Mouse (Mus musculus) midbrain, embryonic 13.5 days (tissue): ENCODE data around the gene Parp16. TPM values are rescaled to one million over a fixed set of nuclear protein-coding genes. Genes with fewer than 3 reads are reported as not detected.

Experiments
- ATAC-seq: fragments of 200-750 bp; cut with Nextera tagmentation; 2 replicates; pipeline ENCODE4 v1.8.0; 2017; ENCODE audit warnings: mild to moderate bottlenecking, moderate TSS enrichment, moderate library complexity
- H3K27ac ChIP-seq: fragments of 300-500 bp; sonication (generic); 2 replicates; pipeline ENCODE4 v1.5.1; 2015; ENCODE audit warnings: inconsistent platforms, mild to moderate bottlenecking, moderate library complexity
- H3K27me3 ChIP-seq: fragments of 300-500 bp; sonication (generic); 2 replicates; pipeline ENCODE4 v1.6.1; 2015; ENCODE audit warnings: mild to moderate bottlenecking, inconsistent platforms
- H3K36me3 ChIP-seq: fragments of 300-500 bp; sonication (generic); 2 replicates; pipeline ENCODE4 v1.6.1; 2015; ENCODE audit warnings: mild to moderate bottlenecking, inconsistent platforms
- H3K4me1 ChIP-seq: fragments of 300-500 bp; sonication (generic); replicated peaks from 2 replicates; pipeline ENCODE4 v1.6.1; 2015; ENCODE audit warnings: inconsistent platforms
- H3K4me2 ChIP-seq: fragments of 300-500 bp; sonication (generic); replicated peaks from 2 replicates; pipeline ENCODE4 v1.6.1; 2015; ENCODE audit warnings: moderate library complexity, mild to moderate bottlenecking, inconsistent platforms
- H3K4me3 ChIP-seq: fragments of 300-500 bp; sonication (generic); replicated peaks from 2 replicates; pipeline ENCODE4 v1.5.1; 2015; ENCODE audit warnings: mild to moderate bottlenecking, inconsistent platforms
- H3K9ac ChIP-seq: fragments of 300-500 bp; sonication (generic); replicated peaks from 2 replicates; pipeline ENCODE4 v1.6.1; 2015; ENCODE audit warnings: mild to moderate bottlenecking, inconsistent platforms
- H3K9me3 ChIP-seq: fragments of 300-500 bp; sonication (generic); 2 replicates; pipeline ENCODE4 v1.6.1; 2016; ENCODE audit warnings: mild to moderate bottlenecking, inconsistent platforms
- WGBS: fragments of 180-500 bp; shearing (Covaris S2); methylation state at CpG from one replicate; pipeline ENCODE4 v1.1.7; 2015; 5-methylcytosine and 5-hydroxymethylcytosine counted together
- polyA plus RNA-seq: library from polyadenylated mRNA; unstranded; fragments of >200 nt; fragmentation: Nextera tagmentation; extraction: Ambion mirVana; gene quantifications from 2 replicates; pipeline ENCODE4 v1.2.1, GENCODE M21; 2015

Gene Parp16
- polyA plus RNA-seq, 1 experiment from 2014 or later: 5.6 TPM

DNA sequence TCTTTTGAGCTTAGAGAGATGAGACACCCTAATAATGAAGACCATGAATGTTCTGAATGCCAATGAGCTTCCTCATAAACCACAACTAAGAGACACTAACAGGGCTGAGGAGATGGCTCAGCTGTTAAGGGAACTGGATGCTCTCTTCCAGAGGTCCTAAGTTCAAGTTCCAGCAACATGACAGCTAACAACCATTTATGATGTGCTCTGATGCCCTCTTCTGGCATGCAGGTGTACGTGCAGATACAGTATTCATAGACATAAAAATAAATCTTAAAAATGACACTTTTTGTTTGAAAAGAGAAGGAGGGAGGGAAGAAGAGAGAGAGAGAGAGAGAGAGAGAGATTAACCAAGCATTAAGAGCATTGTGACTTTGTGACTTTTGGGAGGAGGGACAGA lies 30.3 kb upstream of the Parp16 start:
- Histone ChIP-seq H3K4me2 (no peak overlapping the region), H3K36me3 (peaks cover 4% of the 10 kb centered on the region; the same call in 1 of the 2 replicates), H3K4me3 (no peak overlapping the region), H3K9ac (no peak overlapping the region), H3K9me3 (no peaks in the 10 kb centered on the region), H3K27me3 (no peaks in the 10 kb centered on the region), H3K27ac (no peak overlapping the region), H3K4me1 (peaks cover 85% of the 10 kb centered on the region)
- 40% methylated on average over 1 of the region's 1 CpGs for WGBS
- ATAC-seq: no peak

DNA sequence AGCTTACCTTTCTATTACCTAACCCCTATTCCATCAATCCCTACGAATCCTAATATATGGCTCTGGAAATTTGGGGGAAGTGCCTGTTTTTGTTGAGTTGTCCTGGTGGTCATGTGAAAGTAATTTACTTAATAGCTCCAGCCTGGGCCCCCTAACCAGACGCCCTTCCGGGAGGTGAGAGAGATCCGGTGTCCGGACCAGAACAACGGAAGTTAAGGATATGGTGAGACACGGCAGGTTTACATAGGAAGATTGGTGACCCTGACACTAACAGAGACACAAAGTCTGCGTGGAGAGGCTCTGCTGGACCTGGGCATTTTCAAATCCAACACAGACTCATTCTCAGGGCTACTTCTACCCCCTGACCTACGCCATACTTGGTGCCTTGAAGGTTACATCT lies 28.8 kb upstream of the Parp16 start:
- 83% methylated on average over 9 of the region's 9 CpGs for WGBS
- H3K9ac ChIP-seq: no peak overlapping the region
- H3K27me3 ChIP-seq: no peaks in the 10 kb centered on the region
- no peak overlapping the region; the same call in 1 of the 2 replicates for H3K27ac ChIP-seq
- peaks cover 4% of the 10 kb centered on the region; the same call in 1 of the 2 replicates for H3K36me3 ChIP-seq
- ATAC-seq: no peak
- H3K9me3 ChIP-seq: no peaks in the 10 kb centered on the region
- no peak overlapping the region for H3K4me3 ChIP-seq
- H3K4me2 ChIP-seq: no peak overlapping the region
- peaks cover 70% of the 10 kb centered on the region for H3K4me1 ChIP-seq

DNA sequence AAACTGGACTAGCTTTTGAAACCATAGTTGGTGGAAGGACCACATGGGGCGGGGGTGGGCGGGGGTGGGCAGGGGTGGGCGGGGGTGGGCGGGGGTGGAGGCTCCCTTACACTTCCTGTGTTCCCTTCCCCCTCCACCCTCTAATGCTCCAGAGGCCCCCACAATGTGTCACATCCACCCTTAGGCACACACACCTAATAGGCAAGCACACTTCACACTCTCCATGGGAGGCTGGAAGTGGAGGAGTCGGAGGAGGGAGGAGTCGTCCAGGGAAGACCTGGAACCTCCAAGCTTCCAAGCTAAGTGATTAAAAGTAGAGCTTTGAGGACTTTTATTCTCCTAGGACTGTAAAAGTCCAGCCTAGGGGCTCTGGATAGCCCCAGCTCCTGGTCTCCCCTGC lies 26.6 kb upstream of the Parp16 start:
- Histone ChIP-seq H3K9me3 (no peaks in the 10 kb centered on the region), H3K4me1 (peaks cover 49% of the 10 kb centered on the region), H3K4me2 (no peak overlapping the region), H3K27me3 (no peaks in the 10 kb centered on the region), H3K27ac (peak overlapping the region; percentile 58; the same call in 1 of the 2 replicates), H3K4me3 (no peak overlapping the region), H3K36me3 (peaks cover 12% of the 10 kb centered on the region), H3K9ac (no peak overlapping the region)
- WGBS: 48% methylated on average over 6 of the region's 6 CpGs
- ATAC-seq: no peak

DNA sequence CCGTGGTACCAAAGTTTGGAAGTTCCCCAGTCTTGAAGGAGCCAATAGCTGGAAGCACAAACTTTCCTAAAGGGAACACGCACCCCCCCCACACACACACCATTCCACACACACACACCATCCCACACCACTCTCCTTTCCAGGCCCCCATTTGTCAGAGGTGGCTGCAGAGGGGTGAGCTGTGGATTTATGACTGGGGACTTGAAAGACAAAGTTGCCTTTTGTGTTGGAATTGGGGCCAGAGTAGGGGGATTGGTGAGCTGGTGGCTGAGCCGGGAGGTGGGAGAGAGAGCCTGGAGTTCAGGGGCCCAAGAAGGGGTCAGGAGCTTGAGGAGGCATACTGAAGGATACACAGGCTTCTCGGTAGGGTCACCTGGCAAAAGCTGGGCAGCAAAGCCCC lies 26.2 kb upstream of the Parp16 start:
- Histone ChIP-seq H3K27me3 (no peaks in the 10 kb centered on the region), H3K4me2 (no peak overlapping the region), H3K9ac (no peak overlapping the region), H3K27ac (peak overlapping the region; percentile 58; the same call in 1 of the 2 replicates), H3K9me3 (no peaks in the 10 kb centered on the region), H3K4me3 (no peak overlapping the region), H3K36me3 (peaks cover 17% of the 10 kb centered on the region), H3K4me1 (peaks cover 45% of the 10 kb centered on the region)
- WGBS: 32% methylated on average over 4 of the region's 4 CpGs
- ATAC-seq: no peak

DNA sequence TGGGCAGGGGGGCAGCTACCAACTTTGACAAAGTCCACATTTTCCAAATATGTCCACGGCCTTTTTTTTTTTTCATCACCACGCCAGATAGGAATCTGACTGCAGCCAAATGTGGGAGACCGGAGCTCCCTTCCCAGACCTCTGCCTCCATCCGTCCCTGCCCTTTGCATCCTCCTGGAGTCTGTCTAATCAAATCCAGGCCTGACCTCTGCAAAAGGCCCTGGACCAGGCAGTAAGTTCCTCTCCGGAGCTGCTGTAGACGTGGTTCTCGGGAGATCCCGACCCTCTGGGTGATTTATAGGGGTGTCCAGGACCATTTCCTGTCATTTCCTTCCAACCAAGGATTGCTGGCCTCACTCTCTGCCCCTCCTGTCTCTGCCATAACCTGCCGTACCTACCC lies 22.5 kb upstream of the Parp16 start:
- 84% methylated on average over 9 of the region's 9 CpGs for WGBS
- no peak overlapping the region for H3K9ac ChIP-seq
- H3K27ac ChIP-seq: peak overlapping the region; percentile 14; the same call in 1 of the 2 replicates
- H3K9me3 ChIP-seq: no peaks in the 10 kb centered on the region
- H3K4me2 ChIP-seq: no peak overlapping the region
- peaks cover 54% of the 10 kb centered on the region for H3K4me1 ChIP-seq
- no peak for ATAC-seq
- no peaks in the 10 kb centered on the region for H3K27me3 ChIP-seq
- no peak overlapping the region for H3K4me3 ChIP-seq
- peaks cover 12% of the 10 kb centered on the region; the same call in 1 of the 2 replicates for H3K36me3 ChIP-seq

DNA sequence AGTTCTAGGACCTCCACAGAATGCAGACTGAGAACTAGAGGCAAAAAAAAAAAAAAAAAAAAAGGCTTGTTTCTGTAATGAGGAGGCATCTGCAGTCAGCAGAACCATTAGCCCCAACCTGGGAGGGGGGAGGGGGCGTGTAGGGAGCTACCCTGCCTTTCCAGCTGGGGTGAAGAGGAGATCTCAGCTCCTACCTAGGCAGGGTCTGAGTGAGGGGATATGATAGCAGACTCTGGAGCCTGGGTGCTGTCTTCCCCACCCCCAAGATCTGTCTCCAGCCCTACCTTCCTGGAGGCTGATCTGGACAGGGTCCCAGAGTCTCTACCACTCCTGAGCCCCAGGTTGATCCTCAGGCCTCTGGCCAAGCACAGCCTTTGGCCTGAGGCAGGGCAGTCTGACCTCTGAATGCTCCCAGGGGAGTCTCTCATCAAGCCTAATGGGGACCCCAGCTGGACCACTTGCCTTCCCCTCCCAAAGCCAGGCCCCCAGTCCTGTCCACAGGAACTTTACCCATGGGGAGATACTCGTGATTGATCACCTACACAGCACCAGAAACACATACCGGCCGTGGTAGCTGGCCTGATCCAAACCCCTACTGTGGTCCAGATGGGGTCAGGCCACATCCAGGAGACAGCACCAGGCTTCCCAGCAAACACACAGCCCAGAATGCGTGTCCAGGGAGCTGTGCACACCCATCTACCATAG lies 19.8 kb upstream of the Parp16 start:
- peak overlapping the region; percentile 95 for H3K27ac ChIP-seq
- H3K9me3 ChIP-seq: no peaks in the 10 kb centered on the region
- H3K4me3 ChIP-seq: no peak overlapping the region
- H3K9ac ChIP-seq: peak overlapping the region; percentile 46
- peaks cover 60% of the 10 kb centered on the region for H3K4me1 ChIP-seq
- ATAC-seq: peak; percentile 51; the same call in 1 of the 2 replicates
- 10% methylated on average over 5 of the region's 5 CpGs for WGBS
- H3K4me2 ChIP-seq: peak overlapping the region; percentile 33
- H3K27me3 ChIP-seq: no peaks in the 10 kb centered on the region
- H3K36me3 ChIP-seq: peaks cover 16% of the 10 kb centered on the region; the same call in 1 of the 2 replicates

DNA sequence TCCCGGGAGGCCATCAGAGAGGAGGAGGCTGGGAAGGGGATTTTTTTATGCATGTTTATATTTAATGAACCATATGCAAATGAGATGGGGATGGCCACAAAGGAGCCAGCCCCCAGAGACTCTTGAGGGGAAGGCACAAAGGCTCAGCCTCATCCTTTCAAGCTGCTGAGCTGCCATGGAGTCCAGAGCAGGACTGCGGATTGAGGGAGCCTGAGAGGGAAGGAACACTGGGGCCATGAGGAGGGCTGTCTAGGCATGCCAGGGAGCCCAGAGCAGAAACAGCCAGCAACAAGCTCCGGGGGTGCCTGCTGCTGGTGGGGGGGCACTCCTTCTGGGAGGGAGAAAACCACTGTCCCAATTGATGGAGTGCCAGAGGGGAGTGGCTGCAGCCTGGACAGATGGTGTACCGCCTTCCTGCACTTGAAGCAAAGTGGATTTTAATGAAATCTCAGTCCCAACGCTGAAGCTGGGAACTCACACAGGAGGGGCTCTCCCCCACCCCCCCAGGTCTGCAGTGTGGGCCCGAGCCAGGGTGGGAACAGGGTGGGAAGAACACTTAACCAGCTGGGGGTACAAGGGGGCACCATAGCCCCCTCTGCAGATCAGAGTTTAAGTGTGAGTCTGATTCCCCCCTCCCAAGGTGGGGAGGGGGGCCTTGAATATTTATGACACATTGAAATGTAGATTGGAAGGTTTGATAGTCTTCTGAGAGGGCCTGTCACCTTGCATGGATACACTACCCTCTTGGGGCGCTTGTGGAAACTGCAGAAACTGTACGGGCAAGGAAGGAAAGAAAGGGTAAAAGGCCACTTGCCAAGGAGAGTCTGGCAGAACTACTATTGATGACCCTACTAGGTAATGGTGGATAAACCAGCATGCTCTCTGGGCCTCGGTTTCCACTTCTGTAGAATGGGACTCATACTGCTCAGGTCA lies 18.9 kb upstream of the Parp16 start:
- no peaks in the 10 kb centered on the region for H3K27me3 ChIP-seq
- no peaks in the 10 kb centered on the region for H3K9me3 ChIP-seq
- peak overlapping the region; percentile 33 for H3K4me2 ChIP-seq
- H3K36me3 ChIP-seq: peaks cover 20% of the 10 kb centered on the region
- 12% methylated on average over 9 of the region's 9 CpGs for WGBS
- peak overlapping the region; percentile 95 for H3K27ac ChIP-seq
- H3K4me1 ChIP-seq: peaks cover 68% of the 10 kb centered on the region
- peak; percentile 80 for ATAC-seq
- no peak overlapping the region for H3K4me3 ChIP-seq
- H3K9ac ChIP-seq: peak overlapping the region; percentile 46

DNA sequence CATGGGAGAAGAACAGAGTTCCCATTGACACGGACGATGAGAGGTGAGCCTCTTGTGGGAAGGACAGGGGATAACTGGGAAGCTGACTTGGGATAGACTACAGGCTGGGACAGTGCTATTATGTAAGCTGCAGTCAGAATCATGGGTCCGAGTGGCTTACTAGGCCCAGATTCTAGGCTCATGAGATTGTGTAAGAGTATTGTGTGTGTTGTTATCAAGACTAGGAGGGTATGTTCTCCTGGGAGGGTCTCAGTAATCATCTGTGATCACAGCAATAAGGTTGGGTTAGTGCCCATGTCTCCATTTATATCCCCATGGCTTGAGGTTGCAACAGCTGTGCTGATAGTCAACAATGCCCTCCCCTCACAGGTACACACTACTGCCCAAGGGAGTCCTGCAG lies 17.7 kb upstream of the Parp16 start:
- H3K27me3 ChIP-seq: no peaks in the 10 kb centered on the region
- peak overlapping the region; percentile 95 for H3K27ac ChIP-seq
- H3K4me2 ChIP-seq: no peak overlapping the region
- peak overlapping the region; percentile 54; the same call in 1 of the 2 replicates for H3K9ac ChIP-seq
- peaks cover 33% of the 10 kb centered on the region for H3K36me3 ChIP-seq
- no peak overlapping the region for H3K4me3 ChIP-seq
- no peaks in the 10 kb centered on the region for H3K9me3 ChIP-seq
- 36% methylated on average over 3 of the region's 3 CpGs for WGBS
- ATAC-seq: no peak
- peaks cover 81% of the 10 kb centered on the region for H3K4me1 ChIP-seq

DNA sequence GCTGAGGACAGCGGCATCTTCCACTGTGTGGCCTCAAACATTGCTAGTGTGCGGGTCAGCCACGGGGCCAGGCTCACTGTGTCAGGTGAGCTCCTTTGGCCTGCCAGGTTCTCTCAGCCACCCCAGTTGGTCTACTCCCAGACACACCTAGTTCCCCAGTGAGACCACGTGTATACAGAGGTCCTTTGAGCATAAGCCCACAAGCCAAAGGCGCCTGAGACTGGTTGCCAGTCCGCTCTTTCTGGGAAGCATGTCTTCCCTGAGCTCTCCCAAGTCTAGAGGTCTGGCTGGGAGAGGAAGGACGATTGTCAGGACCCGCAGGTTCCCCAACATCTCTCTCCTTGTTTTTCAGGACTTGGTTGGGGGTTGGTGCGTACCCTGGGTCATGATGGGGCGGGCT lies 17.2 kb upstream of the Parp16 start:
- 24% methylated on average over 10 of the region's 10 CpGs for WGBS
- Histone ChIP-seq H3K9ac (peak overlapping the region; percentile 54; the same call in 1 of the 2 replicates), H3K4me3 (no peak overlapping the region), H3K4me1 (peaks cover 85% of the 10 kb centered on the region), H3K4me2 (peak overlapping the region; percentile 45), H3K27ac (peak overlapping the region; percentile 95), H3K9me3 (no peaks in the 10 kb centered on the region), H3K27me3 (no peaks in the 10 kb centered on the region), H3K36me3 (peaks cover 33% of the 10 kb centered on the region)
- ATAC-seq: no peak

DNA sequence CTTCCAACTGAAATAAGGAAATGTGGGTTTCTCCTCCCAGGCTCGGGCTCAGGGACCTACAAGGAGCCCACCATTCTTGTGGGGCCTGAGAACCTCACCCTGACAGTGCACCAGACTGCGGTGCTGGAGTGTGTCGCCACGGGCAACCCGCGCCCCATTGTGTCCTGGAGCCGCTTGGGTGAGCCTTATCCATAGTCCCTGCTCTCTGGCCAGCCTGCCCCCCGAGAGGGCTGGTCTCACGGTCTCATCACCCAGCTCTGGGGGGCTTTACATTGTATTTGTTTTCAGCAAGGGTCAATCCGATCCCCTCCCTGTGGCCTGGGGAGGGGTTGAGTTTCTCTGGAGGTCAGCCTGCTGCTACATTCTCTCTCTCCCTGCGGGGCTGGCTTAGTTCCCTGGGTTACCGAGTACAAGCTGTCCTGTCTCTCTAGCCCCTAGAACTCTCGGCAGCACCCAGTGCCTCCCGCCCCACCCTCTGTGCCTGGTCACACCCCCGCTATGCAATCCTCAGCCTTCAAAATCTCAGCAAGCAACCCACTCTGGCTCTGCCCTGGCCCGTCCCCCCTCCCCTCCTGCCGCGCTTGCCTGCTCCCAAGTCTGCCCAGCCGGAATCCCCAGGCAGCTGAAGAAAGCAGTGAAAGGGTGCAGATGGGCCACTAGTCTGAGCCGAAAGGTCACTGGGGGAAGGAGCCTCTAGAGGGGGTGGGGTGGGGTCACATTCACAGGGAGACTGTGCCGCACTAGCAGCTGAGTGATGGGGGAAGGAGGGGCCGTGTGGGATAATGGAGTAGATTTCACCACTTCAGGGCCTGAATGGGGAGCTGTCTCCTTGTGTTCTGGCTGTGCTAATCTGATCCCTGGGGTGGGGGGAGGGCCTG lies 16.6 kb upstream of the Parp16 start:
- H3K4me1 ChIP-seq: peaks cover 86% of the 10 kb centered on the region
- H3K4me2 ChIP-seq: peak overlapping the region; percentile 45
- H3K4me3 ChIP-seq: 0 out of 2 replicates have a peak overlapping the region, but pooled peaks have one; percentile 1
- peak; percentile 78 for ATAC-seq
- peak overlapping the region; percentile 54 for H3K9ac ChIP-seq
- peak overlapping the region; percentile 95 for H3K27ac ChIP-seq
- H3K9me3 ChIP-seq: no peaks in the 10 kb centered on the region
- no peaks in the 10 kb centered on the region for H3K27me3 ChIP-seq
- peaks cover 35% of the 10 kb centered on the region for H3K36me3 ChIP-seq
- WGBS: 0% methylated on average over 21 of the region's 22 CpGs

DNA sequence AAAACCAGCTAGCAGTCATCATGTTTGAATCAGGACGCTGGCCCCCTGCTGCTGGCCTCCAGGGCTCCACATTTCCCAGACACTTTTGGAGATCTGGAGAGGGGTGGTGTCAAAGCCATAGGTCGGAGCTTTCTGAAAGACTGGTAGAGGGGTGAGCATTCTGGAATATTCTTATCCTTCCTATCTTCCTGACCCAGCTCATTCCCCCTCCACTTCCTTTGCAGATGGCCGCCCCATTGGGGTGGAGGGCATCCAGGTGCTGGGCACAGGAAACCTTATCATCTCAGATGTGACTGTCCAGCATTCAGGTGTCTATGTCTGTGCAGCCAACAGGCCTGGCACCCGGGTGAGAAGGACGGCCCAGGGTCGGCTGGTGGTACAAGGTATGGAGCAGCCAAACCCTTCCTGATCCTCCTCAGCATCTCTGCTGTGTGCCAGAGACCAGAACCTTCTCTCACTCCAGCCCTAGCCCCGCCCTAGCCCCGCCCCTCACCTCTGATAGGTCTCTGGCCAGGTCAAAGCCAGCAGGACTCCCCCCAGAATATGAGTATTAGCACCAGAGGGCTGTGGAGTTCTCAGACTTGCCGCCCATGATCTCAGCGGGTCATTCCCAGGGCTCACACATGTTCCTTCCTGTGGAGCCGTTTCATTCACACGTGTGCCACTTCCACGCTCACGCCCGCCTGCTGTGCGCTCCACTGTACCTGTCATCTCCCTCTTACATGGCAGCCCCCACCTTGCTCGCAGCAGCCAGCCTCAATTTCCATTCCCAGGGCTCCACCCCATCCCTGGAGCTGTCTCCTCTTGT lies 15.1 kb upstream of the Parp16 start:
- Histone ChIP-seq H3K4me2 (peak overlapping the region; percentile 15), H3K9me3 (no peaks in the 10 kb centered on the region), H3K27ac (peak overlapping the region; percentile 95), H3K4me3 (no peak overlapping the region), H3K36me3 (peaks cover 44% of the 10 kb centered on the region), H3K27me3 (no peaks in the 10 kb centered on the region), H3K9ac (peak overlapping the region; percentile 51), H3K4me1 (peaks cover 79% of the 10 kb centered on the region)
- no peak for ATAC-seq
- 24% methylated on average over 17 of the region's 17 CpGs for WGBS
